Mouse (Mus musculus) layer of hippocampus, adult 11-12 months (tissue): Measurements from ENCODE around the gene Dll1.

Experiments used
- DNase-seq: peaks from one replicate; pipeline ENCODE4 v3.0.0; 2022; ENCODE audit warnings: low spot score

Dll1 gene

DNA sequence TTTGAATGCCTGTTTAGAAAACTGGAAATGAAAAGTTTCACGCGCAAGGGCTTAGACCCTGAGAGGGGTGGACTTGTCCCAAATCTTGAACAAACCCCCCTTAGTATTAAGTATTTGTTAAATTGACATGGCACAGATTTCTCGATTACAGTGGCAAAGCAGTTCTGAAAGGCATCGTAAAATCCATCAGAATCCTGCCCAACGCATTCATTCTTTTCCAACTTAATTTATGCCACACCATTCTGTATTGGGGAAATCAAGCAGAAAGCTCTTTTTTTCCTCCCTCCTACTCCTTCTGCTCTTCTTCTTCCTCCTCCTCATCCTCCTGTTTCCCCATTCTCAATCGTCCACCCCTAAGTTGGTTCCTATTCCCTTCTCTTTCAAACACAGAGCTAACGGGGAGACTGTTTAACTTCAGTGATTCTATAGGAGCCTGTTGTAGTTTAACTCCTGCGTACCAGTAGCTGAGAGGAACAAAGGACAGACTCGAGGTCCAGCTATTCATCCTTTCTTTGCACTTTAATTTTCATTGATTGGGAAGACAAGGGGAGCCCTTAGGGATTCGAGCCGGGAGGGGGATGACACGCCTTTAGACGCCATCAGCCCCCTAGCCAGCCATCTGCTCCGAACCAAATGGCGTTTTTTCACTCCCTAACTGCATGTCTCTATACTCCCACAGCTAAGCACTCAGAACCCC lies 1.9 kb upstream of the Dll1 start:
- no peak for DNase-seq

DNA sequence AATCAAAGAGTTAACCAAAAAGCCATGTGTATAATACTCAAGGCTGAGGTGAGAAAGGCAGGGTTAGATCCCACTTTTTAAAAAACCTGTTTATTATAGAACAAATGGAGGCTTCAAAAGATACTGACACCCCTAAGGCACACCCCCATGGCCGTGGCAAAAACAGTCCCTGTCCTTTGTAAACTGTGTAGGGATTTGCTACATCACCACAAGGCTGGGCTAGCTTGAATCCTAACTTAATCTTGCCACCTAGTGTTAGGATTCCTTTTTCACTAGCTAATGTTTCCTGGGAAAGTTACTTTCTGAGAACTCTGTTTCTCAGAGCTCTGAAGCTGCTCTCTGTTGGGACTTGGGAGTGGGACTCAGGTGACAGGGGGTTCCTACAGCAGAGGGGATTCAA lies 1.2 kb upstream of the Dll1 start:
- DNase-seq: peak; percentile 49

GRCm38 (mm10) chr17:15375701-15376493 lies 775 bp downstream of the Dll1 start:
- DNase-seq: peak; percentile 52

GRCm38 (mm10) chr17:15375224-15375623 lies 1.4 kb downstream of the Dll1 start:
- no peak for DNase-seq

- DNase-seq: no peak
Measured at GRCm38 (mm10) chr17:15374321-15375141, 2.1 kb downstream of the Dll1 start.

DNA sequence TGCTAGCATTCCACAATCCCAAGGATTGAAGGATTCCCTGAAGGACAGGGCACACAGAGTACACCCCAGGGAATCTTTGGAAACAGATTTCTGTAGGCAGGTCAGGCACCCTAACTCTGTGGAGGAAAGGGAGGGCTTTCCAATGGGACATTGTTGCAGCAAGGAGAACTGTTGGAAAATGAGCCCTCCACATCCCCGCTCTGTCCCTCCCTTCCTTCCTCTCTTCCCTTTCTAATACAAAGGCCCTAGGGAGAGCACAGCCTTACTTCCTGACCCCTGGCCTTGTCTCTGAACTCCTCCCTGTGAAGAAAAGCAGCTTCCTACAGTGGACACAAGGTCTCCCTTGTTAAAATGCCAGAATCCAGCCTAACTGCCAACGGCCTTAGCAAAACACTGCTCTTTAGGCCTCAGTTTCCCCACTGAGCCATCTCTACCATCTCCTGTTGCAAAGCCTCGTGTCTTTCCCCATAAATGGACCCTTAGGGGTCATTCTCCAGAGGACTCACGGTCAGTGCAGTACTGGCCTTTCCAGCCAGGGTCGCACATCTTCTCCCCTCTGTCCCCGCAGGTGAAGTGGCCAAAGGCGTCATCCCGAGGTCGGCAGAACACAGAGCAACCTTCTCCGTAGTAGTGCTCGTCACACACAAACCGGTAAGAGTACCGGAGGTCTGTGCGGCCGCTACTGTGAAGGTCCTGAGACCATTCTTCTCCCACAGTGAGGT lies 3.6 kb downstream of the Dll1 start:
- DNase-seq: no peak

DNA sequence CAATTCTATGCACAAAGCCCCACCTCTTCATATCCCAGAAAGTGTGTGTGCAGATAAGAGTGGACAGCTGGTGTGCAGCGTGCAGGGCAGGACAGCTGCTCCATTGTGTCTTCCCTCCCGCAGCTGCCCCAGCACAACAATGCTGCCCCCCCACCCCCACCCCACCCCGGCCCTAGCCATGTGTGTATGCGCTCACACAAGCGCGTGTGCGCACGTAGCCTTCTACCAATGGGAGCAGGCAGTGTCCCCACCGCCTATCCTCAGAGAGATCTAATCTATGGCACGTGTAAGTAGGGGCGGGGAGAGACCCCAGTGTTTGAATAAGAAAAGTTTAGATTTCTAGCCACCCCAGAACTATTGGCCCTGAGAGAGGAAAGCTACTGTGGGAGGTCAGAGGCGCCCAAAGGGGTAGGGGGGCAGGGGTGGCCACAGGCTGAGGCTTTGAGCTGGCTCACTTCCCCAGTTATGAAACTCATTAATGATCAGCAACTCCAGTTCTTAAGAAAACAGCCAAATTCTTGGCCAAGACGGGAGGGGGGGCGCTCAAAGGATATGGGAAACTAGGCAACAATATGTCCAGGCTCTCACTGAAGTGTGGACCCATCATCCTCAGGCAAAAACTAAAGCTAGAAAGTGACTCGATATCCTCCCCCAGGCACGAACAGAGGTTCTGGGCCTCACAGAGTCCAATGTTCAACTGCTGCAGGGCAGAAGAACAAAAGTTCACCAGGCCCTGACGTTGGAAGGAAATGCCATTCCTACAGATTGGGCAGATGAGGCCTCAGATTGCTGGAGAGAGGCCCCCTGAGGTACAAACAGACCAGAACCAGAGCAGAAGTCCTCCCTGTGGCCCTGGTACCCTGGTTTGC lies 4.5 kb downstream of the Dll1 start:
- no peak for DNase-seq

- DNase-seq: no peak
Measured at GRCm38 (mm10) chr17:15370401-15370800, 6.3 kb downstream of the Dll1 start.

GRCm38 (mm10) chr17:15365650-15366049 lies 11.0 kb downstream of the Dll1 start:
- no peak for DNase-seq

GRCm38 (mm10) chr17:15363656-15364055 lies 13.0 kb downstream of the Dll1 start:
- no peak for DNase-seq

DNA sequence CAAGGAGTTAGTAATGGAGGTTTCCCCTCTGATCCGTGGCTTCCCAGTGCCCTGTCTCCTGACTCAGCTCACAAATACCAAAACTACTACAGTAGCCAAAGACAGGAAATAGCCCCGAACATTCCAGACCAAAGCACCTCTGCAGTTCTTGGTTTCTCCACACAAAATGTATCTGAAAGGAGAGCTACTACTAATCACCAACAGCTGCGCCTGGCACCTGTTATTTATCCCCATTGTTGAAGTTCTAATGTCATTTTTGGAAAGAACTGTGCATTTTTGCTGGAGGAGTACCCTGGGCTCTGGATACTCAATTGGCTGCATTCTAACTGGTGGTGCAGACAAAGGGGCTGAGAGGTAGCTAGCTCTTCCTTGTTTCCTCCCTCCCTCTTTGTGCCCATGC lies 19.6 kb downstream of the Dll1 start:
- no peak for DNase-seq

- no peak for DNase-seq
Measured at GRCm38 (mm10) chr17:15356526-15356925, 20.1 kb downstream of the Dll1 start.

- no peak for DNase-seq
Measured at GRCm38 (mm10) chr17:15355072-15355471, 21.6 kb downstream of the Dll1 start.

- DNase-seq: no peak
Measured at GRCm38 (mm10) chr17:15354006-15354405, 22.7 kb downstream of the Dll1 start.

DNA sequence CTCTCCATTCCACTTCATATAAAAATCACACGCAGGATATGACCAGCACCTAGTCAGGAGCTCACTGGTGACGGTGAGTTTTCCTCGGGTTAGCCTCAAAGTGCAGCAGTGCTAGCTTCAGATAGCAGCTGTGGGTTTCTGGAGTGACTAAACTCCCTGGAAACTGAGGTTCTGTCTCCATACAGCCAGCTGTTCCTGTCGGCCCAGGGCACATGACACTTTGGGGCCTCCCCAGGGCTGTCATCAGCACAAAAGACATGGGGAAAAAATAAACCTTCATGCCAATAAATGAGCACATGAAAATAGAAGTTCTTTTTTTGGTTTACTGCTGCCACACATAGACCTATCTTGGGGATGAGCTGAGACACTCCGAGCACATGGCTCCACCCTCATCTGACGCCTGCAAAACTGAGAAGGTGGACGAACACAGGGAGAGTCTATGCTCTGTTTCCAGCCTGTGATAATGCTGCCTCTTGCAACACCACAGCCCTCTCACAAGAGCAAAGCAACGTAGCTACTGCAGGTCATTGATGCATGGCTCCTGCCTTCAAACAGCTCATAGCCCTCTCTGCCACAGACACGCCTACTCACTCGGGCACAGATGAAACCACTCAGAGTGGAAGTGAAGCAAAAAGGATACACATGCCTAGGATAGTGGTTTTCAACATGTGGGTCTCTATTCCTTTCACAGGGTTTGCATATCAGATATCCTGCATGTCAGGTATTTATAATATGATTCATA lies 23.6 kb downstream of the Dll1 start:
- DNase-seq: peak; percentile 10

GRCm38 (mm10) chr17:15350152-15350551 lies 26.5 kb downstream of the Dll1 start:
- DNase-seq: no peak

DNA sequence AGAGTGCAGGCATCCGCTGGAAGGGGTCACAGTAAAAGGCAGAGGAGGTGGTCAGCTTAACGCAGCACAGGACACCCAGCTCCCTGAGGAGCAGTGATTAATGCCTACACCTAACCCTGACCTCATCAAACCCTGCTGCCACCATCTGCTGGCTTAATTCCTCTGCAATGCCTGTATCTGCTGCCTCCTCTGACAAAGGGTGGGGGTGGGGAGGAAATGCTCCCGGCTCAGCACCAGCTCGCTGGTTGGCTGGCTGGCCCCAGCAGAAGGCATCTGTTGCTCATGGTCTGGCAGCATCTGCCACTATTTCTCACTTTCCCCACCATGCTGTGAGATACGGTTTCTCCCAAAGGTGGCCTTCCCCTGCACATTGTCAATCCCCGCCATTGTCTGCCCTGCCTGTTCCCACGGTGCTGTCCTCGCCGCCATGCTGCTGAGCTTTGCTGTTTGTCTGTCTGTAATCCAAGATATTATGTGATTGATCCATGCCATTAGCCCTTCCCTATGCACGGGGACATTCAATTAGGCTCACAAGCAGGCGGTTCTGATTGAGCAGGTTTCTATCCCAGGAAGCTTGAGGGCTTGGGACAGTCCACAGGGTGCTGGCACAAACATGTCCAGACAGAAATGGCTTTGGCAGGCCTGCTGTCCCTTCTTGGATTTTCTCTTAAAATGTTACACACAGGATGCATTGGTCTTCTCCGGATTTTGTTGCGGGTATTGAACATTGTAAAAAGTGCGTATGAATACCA lies 33.4 kb downstream of the Dll1 start:
- DNase-seq: peak; percentile 6

- DNase-seq: no peak
Measured at GRCm38 (mm10) chr17:15337906-15338305, 38.8 kb downstream of the Dll1 start.

DNA sequence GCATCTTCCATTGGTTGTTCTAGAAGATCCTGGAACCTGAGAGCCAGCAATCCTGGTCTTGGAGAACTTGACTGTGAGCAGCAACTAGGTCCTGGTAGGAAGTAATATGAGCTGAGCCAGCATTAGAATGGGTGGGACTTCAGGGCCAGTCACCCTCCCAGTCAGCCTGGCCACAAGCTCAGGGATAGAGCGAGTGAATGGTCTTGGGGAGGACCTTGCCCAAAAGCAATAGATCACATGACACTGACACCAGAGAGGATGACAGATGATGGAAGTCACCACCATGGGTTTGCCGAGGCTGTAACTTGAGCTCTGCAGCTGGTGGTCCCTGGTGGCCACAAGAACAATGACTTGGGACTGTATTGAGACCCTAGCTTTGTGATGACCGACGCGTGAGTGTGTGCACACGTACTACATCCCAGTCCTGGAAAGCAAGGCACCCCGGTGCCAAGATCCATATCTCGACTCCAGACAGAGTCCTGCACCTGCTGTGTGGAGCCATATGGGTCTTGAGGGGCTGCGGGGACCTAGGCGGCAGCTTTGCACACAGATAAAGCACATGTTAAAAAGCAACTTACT lies 46.8 kb downstream of the Dll1 start:
- DNase-seq: no peak
